Mouse (Mus musculus): ENCODE results near the gene Ube2d3.
"Not testable (repeated sequence)": the region's sequence is repeated elsewhere in the genome, so short reads cannot be mapped to it uniquely, and the experiment has no call there.

Gene Ube2d3

DNA sequence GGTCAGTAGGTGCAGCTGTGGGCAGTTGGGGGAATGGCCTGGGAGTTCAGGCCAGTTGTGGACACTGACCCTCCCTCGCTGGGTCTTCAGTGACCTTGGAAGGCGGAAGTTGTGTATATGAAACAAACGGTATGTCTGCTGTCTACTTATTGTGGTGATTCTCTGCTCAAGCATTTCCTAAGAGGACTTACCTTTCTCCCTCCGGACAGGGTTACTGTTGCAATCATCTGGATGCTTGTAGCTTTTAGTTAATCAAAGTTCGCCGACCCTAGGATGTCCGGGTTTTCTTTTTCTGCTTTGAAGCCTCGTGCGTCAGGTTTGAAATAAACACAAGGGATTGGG is 47.9 kb downstream of the Ube2d3 start:
- intact Hi-C loops (cut with DNase I), result no loop called here

DNA sequence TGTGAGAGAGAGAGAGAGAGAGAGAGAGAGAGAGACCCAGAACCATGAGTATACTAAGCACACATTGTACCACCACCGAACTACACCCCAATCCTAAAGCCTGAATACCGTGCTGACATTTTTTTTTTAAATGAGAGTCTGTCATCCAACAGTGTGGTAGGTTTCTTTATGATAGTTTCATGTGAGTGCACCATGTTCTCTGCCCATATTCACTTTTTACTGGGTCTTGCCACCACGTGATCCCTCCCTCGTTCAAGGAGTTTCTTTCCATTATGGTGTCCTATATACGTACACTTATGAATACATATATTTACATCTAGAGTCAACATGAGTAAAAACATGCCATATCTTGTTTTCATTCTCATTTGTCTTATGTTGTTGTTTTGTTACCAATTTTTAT is 48.4 kb downstream of the Ube2d3 start:
- intact Hi-C loops (cut with DNase I), result no loop called here

DNA sequence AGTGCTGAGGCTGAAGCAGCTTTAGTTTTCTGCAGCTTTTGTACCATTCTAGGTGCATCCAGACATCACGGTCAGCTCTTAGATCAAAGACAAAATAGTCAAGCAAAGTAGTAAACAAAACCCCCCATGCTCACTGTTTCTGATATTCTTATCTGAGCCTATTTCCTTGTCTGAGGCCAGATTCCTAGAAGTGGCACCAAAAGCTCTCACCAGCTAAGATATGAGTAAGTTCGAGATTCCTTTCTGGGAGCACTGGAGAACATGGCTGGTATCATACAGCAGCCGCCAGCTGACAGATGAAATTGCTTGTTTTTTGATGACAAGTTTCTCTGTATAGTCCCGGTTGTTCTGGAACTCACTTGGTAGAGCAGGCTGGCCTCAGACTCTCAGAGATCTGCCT is 49.9 kb downstream of the Ube2d3 start:
- intact Hi-C loops (cut with DNase I), result no loop called here

DNA sequence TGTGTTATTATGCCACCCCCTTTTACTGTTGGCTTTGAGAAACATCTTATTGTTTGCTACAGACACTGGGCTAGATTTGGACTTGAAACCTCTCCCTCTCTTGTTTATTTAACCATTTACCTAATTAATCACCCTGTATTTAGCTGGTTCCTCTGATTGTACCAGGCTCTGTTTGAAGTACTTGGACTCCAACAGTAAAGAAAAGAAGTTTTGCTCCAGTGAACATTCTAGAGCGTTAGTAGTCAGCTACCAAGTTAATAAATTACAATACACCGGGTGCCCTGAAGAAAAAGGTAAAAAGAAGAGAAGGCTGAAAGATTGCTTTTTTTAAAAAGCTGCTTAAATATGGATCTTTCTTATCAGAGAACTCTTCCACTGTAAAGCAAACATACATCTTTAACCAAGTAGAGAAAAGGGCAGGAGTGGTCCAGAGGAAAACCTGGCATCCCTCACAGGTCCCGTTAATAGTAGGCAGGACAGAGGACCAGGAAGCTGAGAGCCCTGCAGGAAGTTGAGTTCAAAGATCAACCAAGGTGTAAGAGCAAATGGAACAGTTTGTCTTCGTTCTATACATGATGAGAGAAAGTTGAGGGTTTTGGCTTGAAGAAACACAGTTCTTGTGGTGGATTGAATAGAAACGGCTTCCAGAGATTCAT is 52.0 kb downstream of the Ube2d3 start:
- intact Hi-C loops (cut with DNase I), result no loop called here

DNA sequence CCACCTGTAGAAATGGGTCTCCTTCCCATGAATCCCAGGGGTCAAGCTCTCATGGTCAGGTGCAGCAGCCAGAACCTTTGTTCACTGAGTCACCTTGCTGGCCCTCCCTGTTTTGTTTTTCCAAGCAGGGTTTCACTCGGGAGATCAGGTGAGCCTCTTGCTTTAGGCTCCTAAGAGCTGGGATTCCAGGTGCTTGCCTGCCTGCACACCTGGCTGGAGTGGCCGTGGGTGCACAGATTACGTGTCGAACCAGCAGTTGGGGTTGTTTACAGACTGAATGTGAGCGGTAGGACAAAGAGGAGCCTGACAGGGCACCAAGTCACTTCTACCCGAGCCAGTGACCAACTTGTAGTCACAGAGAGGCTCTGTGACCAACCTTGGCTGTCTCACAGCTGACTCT is 53.2 kb downstream of the Ube2d3 start:
- intact Hi-C loops (cut with DNase I), result no loop called here

DNA sequence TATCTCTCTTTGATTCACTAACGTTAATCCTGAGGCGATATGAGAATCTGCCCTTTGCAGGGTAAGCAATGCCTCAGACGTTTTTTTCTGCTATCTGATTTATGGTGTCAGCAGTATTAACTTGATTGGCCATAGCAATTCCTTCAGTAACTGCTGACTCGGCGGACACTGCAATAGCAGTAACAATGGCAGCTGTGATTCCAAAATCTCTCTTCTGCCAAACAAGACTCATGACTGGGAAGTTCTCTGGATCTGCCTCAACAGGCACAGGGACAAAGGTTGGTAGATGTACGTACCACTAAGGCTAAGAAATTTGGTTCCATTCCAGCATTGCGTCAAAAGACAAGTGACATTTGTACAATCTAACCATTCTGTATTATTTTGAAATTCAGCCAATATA is 55.4 kb downstream of the Ube2d3 start:
- intact Hi-C loops (cut with DNase I), result not testable (repeated sequence)

DNA sequence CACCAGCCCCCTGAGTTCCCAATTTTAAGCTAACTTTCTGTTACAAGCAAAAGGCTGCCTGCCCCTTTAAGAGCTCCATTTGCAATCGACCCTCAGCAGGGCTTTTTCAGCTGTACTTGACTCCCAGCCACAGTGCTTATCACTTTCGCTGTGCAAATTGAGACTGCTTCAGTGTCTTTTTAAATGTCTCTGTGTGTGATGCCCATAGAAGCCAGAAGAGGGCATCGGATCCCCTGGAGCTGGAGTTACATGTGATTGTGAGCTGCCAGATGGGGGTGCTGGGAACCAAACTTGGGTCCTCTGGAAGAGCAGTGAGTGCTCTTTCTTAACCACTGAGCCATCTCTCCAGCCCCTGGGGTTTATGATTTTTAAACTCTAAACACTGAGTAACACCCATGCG is 60.0 kb downstream of the Ube2d3 start:
- intact Hi-C loops (cut with DNase I), result not testable (repeated sequence)

DNA sequence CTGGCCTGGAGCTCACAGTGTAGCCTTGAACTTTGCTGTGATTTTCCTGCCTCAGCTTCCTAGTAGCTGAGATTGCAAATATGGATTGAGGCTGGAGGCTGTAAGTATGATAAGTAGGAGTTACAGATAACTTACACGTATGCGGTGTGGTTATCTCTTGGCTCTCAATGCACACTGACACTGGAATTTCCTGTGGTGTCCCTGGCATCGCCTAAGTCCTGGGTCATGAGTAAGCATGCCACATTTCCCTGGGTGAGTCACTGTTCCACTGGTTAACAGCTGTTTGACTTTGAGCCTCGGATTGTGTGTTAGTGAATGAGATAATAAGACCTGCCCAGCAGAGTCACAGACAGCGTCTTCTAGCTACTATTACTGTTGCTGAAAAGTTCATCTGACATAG is 60.9 kb downstream of the Ube2d3 start:
- intact Hi-C loops (cut with DNase I), result no loop called here

DNA sequence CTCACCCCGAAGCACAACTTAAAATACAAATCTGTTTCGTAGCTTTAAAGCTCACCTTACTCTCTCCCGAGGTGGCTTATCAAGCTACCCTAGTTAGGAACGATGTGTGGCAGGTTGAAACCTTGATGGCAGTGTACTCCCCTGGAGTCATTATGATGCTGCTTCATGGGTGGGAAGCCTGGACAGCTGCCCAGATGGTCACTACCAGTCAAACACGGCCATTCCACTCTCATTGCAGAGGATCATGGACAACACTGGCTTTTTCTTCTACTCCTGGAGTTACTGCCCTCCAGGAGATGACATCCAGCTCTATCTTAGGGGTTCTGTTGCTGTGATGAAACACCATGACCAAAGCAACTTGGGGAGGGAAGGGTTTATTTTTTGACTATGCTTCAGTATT is 65.2 kb downstream of the Ube2d3 start:
- intact Hi-C loops (cut with DNase I), result loop anchor here (10.0 kb wide), 1 partner anchor 208 kb away; no protein-coding TSS in a partner anchor

DNA sequence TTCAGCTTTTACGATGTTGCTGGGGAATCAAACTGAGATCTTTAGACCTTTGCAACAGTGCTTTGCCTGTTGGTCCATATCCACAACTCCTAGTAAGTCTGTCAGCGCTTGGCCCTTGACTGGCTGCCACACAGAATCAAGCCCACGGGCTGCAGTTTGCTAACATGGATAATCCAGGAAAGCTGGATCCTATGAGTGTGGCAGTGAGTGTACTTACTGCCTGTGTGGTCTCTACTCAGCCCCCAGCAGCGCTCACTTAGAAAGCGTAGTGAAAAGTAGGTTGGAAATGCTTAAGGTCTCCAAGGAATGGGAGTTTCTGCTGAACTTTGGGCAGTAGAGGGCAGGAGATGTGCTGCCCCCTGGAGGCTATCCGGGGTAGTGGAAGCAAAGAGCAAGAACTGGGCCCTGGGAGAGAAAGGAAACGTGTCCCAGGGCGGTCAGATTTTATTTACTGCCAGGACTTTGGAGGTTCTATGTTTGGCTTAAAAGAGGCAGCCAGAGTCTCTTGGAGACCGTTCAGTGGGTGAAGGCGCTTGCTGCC is 67.5 kb downstream of the Ube2d3 start:
- intact Hi-C loops (cut with DNase I), result loop anchor here (5.0 to 10.0 kb wide), 2 partner anchors 103 to 211 kb away; no protein-coding TSS in a partner anchor

DNA sequence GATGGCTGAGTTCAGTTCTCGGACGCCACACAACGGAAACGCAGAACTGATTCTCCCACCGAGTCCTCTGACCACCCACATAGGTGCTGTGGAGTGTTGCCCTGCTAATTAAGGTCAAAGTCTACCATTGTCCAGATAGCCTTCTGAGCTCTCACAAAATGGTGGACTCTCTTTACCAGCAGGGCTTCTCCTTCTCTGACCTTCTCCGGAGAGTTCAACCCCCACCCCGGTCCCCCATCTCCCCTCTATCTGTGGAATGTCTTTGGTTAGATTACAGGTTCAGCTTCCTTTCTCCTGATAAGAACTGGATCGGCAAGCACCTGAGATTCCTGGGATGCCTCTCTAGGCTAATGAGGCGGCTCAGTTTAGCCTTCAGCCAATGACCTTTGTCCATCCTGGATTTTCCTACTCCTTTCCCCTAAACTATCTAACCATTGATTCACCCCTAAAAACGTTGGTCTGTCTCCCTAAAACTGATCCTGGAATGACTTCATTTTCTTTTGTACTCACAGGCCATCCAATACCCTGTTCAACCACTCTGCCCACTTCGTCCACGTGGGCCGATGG is 68.0 kb downstream of the Ube2d3 start:
- intact Hi-C loops (cut with DNase I), result loop anchor here (5.0 to 10.0 kb wide), 2 partner anchors 104 to 211 kb away; no protein-coding TSS in a partner anchor

DNA sequence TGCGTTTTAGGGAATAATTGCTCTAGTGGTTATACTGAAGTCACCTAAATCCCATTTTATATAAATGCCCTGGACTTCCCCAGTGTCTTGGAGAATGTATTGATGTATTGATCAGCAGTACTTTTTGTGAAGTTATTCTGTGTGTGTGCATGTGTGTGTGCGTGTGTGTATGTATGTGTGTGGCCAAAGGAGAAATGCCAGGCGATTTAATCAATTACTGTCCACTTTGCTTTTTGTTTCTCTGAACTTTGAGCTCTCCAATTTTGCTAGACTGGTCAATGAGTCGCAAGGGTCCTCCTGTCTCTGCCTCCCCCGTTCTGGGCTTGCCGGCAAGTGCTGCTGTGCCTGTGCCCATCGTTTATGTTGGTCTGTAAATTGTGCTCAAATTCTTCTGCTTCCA is 69.6 kb downstream of the Ube2d3 start:
- intact Hi-C loops (cut with DNase I), result loop anchor here (5.0 to 10.0 kb wide), 2 partner anchors 105 to 213 kb away; no protein-coding TSS in a partner anchor

DNA sequence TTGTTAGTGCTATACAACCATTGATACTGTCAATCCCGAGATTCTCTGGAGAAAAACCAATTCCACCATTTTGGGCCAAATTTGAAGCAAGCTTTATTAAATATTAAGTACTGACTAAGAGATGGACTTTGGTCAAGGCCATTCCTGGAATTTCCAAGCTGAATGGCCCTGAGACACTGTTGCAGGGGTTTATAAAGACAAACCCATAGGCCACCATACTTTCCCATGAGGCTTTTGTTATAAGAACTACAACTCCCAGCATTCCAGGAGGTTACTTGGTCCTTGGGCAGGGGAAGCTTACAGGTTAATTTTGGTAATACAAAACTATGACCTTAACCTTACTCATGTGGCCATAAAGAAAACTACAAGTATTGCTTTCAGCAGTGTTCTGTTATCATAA is 70.2 kb downstream of the Ube2d3 start:
- intact Hi-C loops (cut with DNase I), result loop anchor here (5.0 to 10.0 kb wide), 2 partner anchors 106 to 213 kb away; no protein-coding TSS in a partner anchor

DNA sequence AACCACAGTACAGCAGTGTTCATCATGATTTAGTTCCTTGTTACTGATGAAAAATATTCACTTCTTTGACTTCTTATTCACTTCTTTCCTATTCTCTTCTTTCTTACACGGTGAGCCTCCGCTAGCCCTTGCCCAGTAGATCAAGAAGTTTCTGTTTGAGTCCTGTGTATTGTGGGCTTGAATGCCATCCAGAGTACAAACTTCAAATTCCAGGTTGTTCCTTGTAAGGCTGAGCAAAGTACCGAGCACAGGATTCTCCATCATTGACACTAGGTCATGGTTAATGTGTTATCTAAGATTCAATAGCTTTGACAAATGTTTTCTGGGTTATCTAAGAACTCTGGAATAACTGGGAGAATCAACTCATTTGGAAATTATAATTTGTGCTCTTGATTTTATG is 72.4 kb downstream of the Ube2d3 start:
- intact Hi-C loops (cut with DNase I), result no loop called here

DNA sequence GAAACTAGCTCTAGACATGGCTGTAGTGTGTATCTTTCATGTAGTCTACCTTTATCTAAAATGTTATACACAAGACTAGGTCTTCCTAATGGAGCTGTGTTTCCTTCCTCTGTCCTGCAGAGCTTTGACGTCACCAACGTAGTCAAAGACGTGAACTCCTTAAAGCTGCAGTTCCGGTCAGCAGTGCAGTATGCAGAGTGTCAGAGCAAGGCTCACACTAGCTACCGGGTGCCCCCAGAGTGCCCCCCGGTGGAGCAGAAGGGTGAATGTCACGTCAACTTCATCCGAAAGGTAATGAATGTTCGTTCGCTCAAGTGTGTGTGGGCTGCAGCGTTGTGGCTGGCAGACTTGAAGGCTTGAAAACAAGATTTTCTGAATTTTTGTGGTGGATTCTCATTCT is 73.7 kb downstream of the Ube2d3 start:
- intact Hi-C loops (cut with DNase I), result no loop called here

DNA sequence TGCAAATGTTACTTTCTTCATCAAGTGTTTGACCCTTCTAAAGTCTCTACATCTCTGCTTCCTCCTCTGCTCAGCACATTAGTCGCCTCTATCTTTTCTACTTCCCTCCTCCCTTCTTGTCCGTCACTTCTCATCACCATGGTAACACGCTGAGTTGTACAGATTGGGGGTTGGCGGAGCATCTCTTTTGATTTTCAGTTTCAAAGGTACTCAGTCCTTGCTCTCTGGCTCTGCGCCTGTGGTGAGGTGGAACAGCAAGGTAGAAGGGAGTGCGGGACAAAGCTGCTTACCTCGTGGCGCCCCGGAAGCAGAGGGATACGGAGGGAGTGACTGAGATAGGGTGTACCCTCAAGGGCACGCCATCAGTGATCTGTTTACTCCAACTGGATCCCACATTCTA is 75.3 kb downstream of the Ube2d3 start:
- intact Hi-C loops (cut with DNase I), result no loop called here

DNA sequence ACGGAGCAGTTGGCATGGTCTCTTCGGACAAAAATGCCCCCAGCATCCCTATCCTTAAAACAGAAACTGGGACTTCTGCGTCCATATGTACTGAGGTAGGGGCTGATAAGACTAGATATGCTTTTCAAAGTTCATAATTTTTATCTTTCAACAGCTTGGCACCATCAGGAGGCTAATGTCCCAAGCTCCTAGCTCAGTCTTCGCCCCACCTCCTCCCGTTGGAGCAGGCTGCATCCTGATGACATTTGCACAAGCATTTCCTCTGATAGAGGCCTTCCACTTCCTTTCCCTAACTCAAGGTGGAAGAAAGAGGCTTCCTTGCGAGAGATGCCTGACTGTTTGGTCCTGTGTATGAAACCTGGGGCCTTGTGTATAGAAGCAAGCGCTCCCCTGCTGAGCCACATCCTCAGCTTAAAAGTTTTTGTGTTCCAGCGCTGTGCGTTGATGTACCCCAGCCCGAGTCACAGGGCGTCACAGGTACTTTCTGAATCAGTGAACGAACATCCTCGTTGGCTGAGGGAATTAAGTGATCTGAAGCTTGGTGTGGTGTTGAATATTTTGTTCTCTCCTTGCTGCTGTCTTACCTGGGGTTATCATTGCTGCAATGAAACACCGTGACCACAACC is 76.0 kb downstream of the Ube2d3 start:
- intact Hi-C loops (cut with DNase I), result no loop called here

DNA sequence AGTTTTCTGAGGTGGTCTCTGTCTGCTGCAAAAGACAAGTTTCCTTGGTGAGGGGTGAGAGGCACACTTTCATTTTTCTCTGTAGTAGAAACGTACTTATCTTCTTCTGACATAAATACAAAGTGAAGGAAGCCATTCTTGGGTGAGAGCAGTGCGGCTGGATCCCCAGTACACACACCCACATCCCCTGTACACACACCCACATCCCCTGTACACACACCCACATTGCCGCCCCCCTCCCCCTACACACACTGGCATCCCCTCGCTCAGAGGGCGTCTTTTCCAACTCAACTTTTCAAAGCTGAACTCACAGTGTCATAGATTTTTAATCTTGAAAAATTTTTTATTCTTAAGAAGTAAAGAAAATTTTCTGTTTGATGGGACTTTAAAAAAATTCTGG is 77.3 kb downstream of the Ube2d3 start:
- intact Hi-C loops (cut with DNase I), result no loop called here

DNA sequence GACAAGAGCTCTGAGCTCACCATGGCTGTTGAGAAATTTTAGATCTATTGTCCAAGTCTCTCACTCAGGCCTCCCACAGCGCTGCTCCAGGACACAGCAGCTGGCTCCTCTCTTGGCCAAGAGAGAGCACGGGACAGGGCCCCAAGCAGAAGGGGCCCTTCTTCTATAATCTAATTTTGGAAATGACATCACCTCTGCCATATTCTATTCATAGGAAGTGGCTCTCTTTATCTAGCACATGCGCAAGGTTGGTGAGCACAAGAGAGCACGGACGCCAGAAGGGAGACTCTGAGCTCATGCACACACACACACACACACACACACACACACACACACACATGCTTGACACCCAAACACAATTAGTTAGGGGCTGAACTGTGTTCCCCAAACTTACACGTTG is 78.9 kb downstream of the Ube2d3 start:
- intact Hi-C loops (cut with DNase I), result no loop called here

All from adrenal gland (tissue).